Mouse (Mus musculus): ENCODE results near the gene Gm11554. TPM values are rescaled to one million over a fixed set of nuclear protein-coding genes. Genes with fewer than 3 reads are reported as not detected.
"Not testable (repeated sequence)": the region's sequence is repeated elsewhere in the genome, so short reads cannot be mapped to it uniquely, and the experiment has no call there.

Gene Gm11554
- polyA plus RNA-seq (2015; fragmentation: Nextera tagmentation; extraction: Ambion mirVana): not detected in 2 replicates

- H3K9me3 ChIP-seq; H3K4me2 ChIP-seq; ATAC-seq (ENCODE audit: insufficient read depth, low FRiP score, low read depth); H3K27ac ChIP-seq; H3K36me3 ChIP-seq; H3K27me3 ChIP-seq (replicated peaks); H3K4me1 ChIP-seq; H3K4me3 ChIP-seq (replicated peaks); H3K9ac ChIP-seq: not testable (repeated sequence)
- WGBS: no CpG with 5 or more reads among the region's 1 CpGs
Observed at GRCm38 (mm10) chr11:99804346-99804745, at the start of gene Gm11554. Gene Gm11554 (minus strand): TSS chr11:99804446.

- no peaks in the 10 kb centered on the region for H3K4me1 ChIP-seq
- H3K27ac ChIP-seq: no peak within 1 kb of the TSS
- ATAC-seq (ENCODE audit: insufficient read depth, low FRiP score, low read depth): no peak
- no peaks in the 10 kb centered on the region for H3K27me3 ChIP-seq (replicated peaks)
- no peak within 1 kb of the TSS for H3K4me3 ChIP-seq (replicated peaks)
- no peaks in the 10 kb centered on the region for H3K9me3 ChIP-seq
- no peak within 1 kb of the TSS for H3K9ac ChIP-seq
- H3K36me3 ChIP-seq: no peaks in the 10 kb centered on the region
- H3K4me2 ChIP-seq: no peak within 1 kb of the TSS
Observed at GRCm38 (mm10) chr11:99851508-99851907, 47.3 kb upstream of the Gm11554 start, which contains the start of gene Krtap4-16. Gene Krtap4-16 (minus strand): TSS chr11:99851608.

GRCm38 (mm10) chr11:99846746-99847145 lies 42.5 kb upstream of the Gm11554 start:
- H3K27ac ChIP-seq: no peak overlapping the region
- 83% methylated on average over 2 of the region's 2 CpGs for WGBS
- H3K36me3 ChIP-seq: no peaks in the 10 kb centered on the region
- H3K27me3 ChIP-seq (replicated peaks): no peaks in the 10 kb centered on the region
- ATAC-seq (ENCODE audit: insufficient read depth, low FRiP score, low read depth): no peak
- no peak overlapping the region for H3K4me3 ChIP-seq (replicated peaks)
- no peak overlapping the region for H3K9ac ChIP-seq
- H3K4me1 ChIP-seq: no peaks in the 10 kb centered on the region
- no peaks in the 10 kb centered on the region for H3K9me3 ChIP-seq
- no peak overlapping the region for H3K4me2 ChIP-seq

GRCm38 (mm10) chr11:99842185-99842584 lies 37.9 kb upstream of the Gm11554 start:
- H3K4me3 ChIP-seq (replicated peaks): no peak overlapping the region
- H3K27ac ChIP-seq: no peak overlapping the region
- no peak overlapping the region for H3K9ac ChIP-seq
- no peaks in the 10 kb centered on the region for H3K9me3 ChIP-seq
- H3K27me3 ChIP-seq (replicated peaks): no peaks in the 10 kb centered on the region
- 79% methylated on average over 1 of the region's 1 CpGs for WGBS
- no peaks in the 10 kb centered on the region for H3K36me3 ChIP-seq
- ATAC-seq (ENCODE audit: insufficient read depth, low FRiP score, low read depth): no peak
- H3K4me2 ChIP-seq: no peak overlapping the region
- no peaks in the 10 kb centered on the region for H3K4me1 ChIP-seq

- no peaks in the 10 kb centered on the region for H3K9me3 ChIP-seq
- 71% methylated on average over 1 of the region's 1 CpGs for WGBS
- no peak for ATAC-seq (ENCODE audit: insufficient read depth, low FRiP score, low read depth)
- H3K9ac ChIP-seq: no peak within 1 kb of the TSS
- H3K4me1 ChIP-seq: no peaks in the 10 kb centered on the region
- no peak within 1 kb of the TSS for H3K4me2 ChIP-seq
- H3K4me3 ChIP-seq (replicated peaks): no peak within 1 kb of the TSS
- H3K36me3 ChIP-seq: no peaks in the 10 kb centered on the region
- H3K27me3 ChIP-seq (replicated peaks): no peaks in the 10 kb centered on the region
- no peak within 1 kb of the TSS for H3K27ac ChIP-seq
Observed at GRCm38 (mm10) chr11:99837966-99838365, 33.7 kb upstream of the Gm11554 start, which contains the start of gene 2300003K06Rik. Gene 2300003K06Rik (minus strand): TSS chr11:99838066.

- H3K36me3 ChIP-seq: not testable (repeated sequence)
Observed at GRCm38 (mm10) chr11:99815566-99815965, 11.3 kb upstream of the Gm11554 start, which contains the start of gene Gm11564. Gene Gm11564 (minus strand): TSS chr11:99815666.

GRCm38 (mm10) chr11:99809792-99810191 lies 5.5 kb upstream of the Gm11554 start, which contains the start of gene Krtap4-13:
Gene Krtap4-13 (minus strand): TSS chr11:99809892.
- not testable (repeated sequence) for H3K9me3 ChIP-seq; H3K4me2 ChIP-seq; ATAC-seq (ENCODE audit: insufficient read depth, low FRiP score, low read depth); H3K36me3 ChIP-seq; H3K4me1 ChIP-seq; H3K9ac ChIP-seq; H3K27me3 ChIP-seq (replicated peaks); H3K4me3 ChIP-seq (replicated peaks); H3K27ac ChIP-seq

More at GRCm38 (mm10) chr11:99815566-99815965, 11.3 kb upstream of the Gm11554 start, which contains the start of gene Gm11564:
- not testable (repeated sequence) for H3K4me3 ChIP-seq (replicated peaks); ATAC-seq (ENCODE audit: insufficient read depth, low FRiP score, low read depth); H3K9ac ChIP-seq; H3K4me1 ChIP-seq; H3K9me3 ChIP-seq; H3K4me2 ChIP-seq; H3K27me3 ChIP-seq (replicated peaks); H3K27ac ChIP-seq
- 71% methylated on average over 2 of the region's 2 CpGs for WGBS

- H3K9ac ChIP-seq; H3K36me3 ChIP-seq; H3K27me3 ChIP-seq (replicated peaks); H3K9me3 ChIP-seq; H3K4me3 ChIP-seq (replicated peaks); H3K4me2 ChIP-seq; H3K4me1 ChIP-seq; ATAC-seq (ENCODE audit: insufficient read depth, low FRiP score, low read depth); H3K27ac ChIP-seq: not testable (repeated sequence)
- WGBS: no CpG with 5 or more reads among the region's 1 CpGs
Observed at GRCm38 (mm10) chr11:99798832-99799231, 5.4 kb downstream of the Gm11554 start, which contains the start of gene Gm11569. Gene Gm11569 (minus strand): TSS chr11:99798932.

GRCm38 (mm10) chr11:99793367-99793766 lies 10.9 kb downstream of the Gm11554 start, which contains the start of gene Gm11596:
Gene Gm11596 (minus strand): TSS chr11:99793467.
- Histone ChIP-seq H3K4me2 (no peak within 1 kb of the TSS), H3K4me1 (no peaks in the 10 kb centered on the region), H3K27ac (no peak within 1 kb of the TSS), H3K27me3 (replicated peaks) (no peaks in the 10 kb centered on the region), H3K4me3 (replicated peaks) (no peak within 1 kb of the TSS), H3K9me3 (no peaks in the 10 kb centered on the region), H3K9ac (no peak within 1 kb of the TSS), H3K36me3 (no peaks in the 10 kb centered on the region)
- 81% methylated on average over 2 of the region's 2 CpGs for WGBS
- ATAC-seq (ENCODE audit: insufficient read depth, low FRiP score, low read depth): no peak

- not testable (repeated sequence) for H3K9ac ChIP-seq; H3K4me1 ChIP-seq; H3K9me3 ChIP-seq; ATAC-seq (ENCODE audit: insufficient read depth, low FRiP score, low read depth); H3K4me3 ChIP-seq (replicated peaks); H3K27ac ChIP-seq; H3K4me2 ChIP-seq; H3K36me3 ChIP-seq; H3K27me3 ChIP-seq (replicated peaks)
Observed at GRCm38 (mm10) chr11:99784900-99785299, 19.3 kb downstream of the Gm11554 start, which contains the start of gene Krtap4-9. Gene Krtap4-9 (plus strand): TSS chr11:99785200.

GRCm38 (mm10) chr11:99780604-99781003 lies 23.6 kb downstream of the Gm11554 start, which contains the start of gene Krtap4-8:
Gene Krtap4-8 (minus strand): TSS chr11:99780704.
- H3K27ac ChIP-seq: no peak within 1 kb of the TSS
- H3K9ac ChIP-seq: no peak within 1 kb of the TSS
- H3K4me3 ChIP-seq (replicated peaks): no peak within 1 kb of the TSS
- 94% methylated on average over 2 of the region's 2 CpGs for WGBS
- no peaks in the 10 kb centered on the region for H3K9me3 ChIP-seq
- no peak for ATAC-seq (ENCODE audit: insufficient read depth, low FRiP score, low read depth)
- H3K27me3 ChIP-seq (replicated peaks): no peaks in the 10 kb centered on the region
- H3K4me2 ChIP-seq: no peak within 1 kb of the TSS
- no peaks in the 10 kb centered on the region for H3K36me3 ChIP-seq
- H3K4me1 ChIP-seq: no peaks in the 10 kb centered on the region

GRCm38 (mm10) chr11:99778401-99778800 lies 25.8 kb downstream of the Gm11554 start:
- 58% methylated on average over 7 of the region's 7 CpGs for WGBS
- Histone ChIP-seq H3K9me3 (no peaks in the 10 kb centered on the region), H3K4me3 (replicated peaks) (no peak overlapping the region), H3K27me3 (replicated peaks) (no peaks in the 10 kb centered on the region), H3K9ac (no peak overlapping the region), H3K36me3 (no peaks in the 10 kb centered on the region), H3K27ac (no peak overlapping the region), H3K4me1 (no peaks in the 10 kb centered on the region), H3K4me2 (no peak overlapping the region)
- no peak for ATAC-seq (ENCODE audit: insufficient read depth, low FRiP score, low read depth)

GRCm38 (mm10) chr11:99772813-99773212 lies 31.4 kb downstream of the Gm11554 start, which contains the start of gene Gm11595:
Gene Gm11595 (minus strand): TSS chr11:99772913.
- H3K27me3 ChIP-seq (replicated peaks); H3K4me1 ChIP-seq; ATAC-seq (ENCODE audit: insufficient read depth, low FRiP score, low read depth); H3K27ac ChIP-seq; H3K9me3 ChIP-seq; H3K36me3 ChIP-seq; H3K4me2 ChIP-seq; H3K9ac ChIP-seq; H3K4me3 ChIP-seq (replicated peaks): not testable (repeated sequence)

Measured in stomach, embryonic 15.5 days (tissue).